Mouse (Mus musculus): ENCODE data around the gene Arhgap11a. TPM values are rescaled to one million over a fixed set of nuclear protein-coding genes. Genes with fewer than 3 reads are reported as not detected.

Gene Arhgap11a
- polyA plus RNA-seq (2014; fragmentation: Illumina TruSeq; extraction: RNeasy Lipid Tissue Mini Kit (QIAGEN cat#74804); ENCODE audit: low replicate concordance) = 37.9 TPM

DNA sequence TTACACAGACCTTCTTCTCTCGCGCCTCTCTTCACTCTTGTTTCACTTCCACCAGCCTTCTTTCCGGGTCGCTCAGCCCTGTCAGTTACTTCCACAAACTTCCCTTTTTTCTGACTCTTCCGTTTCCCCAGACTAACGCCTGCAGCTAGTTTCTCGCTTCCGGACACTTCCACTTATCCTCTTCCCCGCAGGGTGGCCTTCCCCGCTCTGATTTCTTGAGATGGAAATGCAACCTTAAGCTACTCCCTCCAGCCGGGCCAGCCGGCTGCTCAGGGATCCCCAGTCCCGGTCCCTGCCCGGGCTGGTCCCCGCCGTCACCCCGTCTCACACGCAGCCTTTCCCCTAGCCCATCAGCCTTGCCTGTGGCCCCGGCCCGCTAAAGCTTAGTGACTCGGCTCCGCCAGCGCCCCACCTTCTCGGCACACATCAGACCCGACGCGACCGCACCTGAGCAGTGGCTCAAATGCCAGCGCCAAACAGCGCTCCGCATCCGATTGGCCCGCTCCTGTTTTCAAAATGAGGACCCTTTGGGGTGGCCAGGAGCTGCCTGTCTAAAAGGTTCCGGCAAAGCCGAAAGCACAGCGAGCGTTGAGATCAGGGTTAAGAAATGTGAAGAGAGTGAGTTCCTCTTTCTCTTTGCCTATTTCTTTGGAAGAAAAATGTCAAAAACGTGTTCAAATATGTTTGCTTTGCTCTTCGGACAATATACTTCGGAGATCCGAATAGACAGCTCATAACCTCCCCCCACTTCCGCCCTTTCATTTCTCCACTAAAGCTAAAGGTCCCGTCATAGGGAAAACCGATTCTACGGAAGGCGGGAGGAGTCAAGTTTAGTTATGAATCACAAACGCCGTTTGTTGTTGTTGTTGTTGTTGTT is at the start of gene Arhgap11a:
Arhgap11a (minus strand) TSS at position 417 of the 877 bp plus-strand sequence.

DNA sequence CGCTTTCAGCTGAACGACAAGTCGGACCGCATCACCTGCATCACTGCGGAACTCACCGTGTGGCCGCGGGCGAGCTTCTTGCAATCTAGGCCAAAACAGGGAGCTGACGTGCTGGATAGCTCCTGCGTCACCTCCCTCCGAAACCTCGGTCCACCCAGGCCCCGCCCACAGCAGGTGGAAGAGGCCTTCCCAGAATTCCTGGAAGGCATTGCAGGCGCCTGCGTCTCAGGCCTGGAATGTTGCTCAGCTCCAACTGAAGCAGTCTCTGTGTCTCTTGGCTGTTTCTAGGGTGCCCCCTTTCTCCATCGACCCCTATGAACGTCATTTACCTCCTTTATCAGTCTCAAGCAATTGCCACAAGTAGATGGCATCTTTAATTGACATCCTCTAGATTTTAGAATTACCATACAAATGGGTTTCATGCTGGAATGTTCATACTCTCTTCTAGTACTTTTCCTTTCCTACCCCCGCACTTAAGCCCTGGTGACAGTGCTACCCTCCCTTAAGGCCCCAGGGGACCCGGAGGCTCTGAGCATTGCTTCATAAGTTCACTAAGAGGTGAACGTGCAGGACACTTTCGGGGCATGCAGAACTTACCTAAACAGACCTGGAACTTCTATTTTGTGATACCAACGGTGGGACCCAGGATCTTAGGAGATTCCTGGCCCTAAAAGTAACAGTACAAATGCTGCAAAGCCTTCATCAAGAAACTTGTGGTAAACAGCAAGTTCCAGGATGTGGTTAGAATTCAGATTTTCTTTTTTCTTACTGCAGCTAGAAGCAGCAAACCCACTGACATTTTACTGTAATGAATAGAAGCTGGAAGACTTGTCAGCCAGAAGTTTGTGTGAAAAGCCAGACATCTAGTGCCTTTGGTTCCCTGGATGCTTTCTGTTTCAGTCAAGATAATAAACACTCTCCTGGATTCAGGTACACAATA is 19.2 kb downstream of the Arhgap11a start, which contains the start of gene Scg5:
Scg5 (minus strand) TSS at position 179 of the 940 bp plus-strand sequence.

Other genes starting within 250 kb of the Arhgap11a start
- 62.1 TPM for gene Grem1, start 90.0 kb downstream of the Arhgap11a start, polyA plus RNA-seq (2014; fragmentation: Illumina TruSeq; extraction: RNeasy Lipid Tissue Mini Kit (QIAGEN cat#74804); ENCODE audit: low replicate concordance)
- 9.2 TPM for gene Scg5, start 19.5 kb downstream of the Arhgap11a start, polyA plus RNA-seq (2014; fragmentation: Illumina TruSeq; extraction: RNeasy Lipid Tissue Mini Kit (QIAGEN cat#74804); ENCODE audit: low replicate concordance)
- gene Gjd2, start 165.0 kb upstream of the Arhgap11a start, polyA plus RNA-seq (2014; fragmentation: Illumina TruSeq; extraction: RNeasy Lipid Tissue Mini Kit (QIAGEN cat#74804); ENCODE audit: low replicate concordance) = 0.26 TPM
- gene Actc1, start 204.9 kb upstream of the Arhgap11a start, polyA plus RNA-seq (2014; fragmentation: Illumina TruSeq; extraction: RNeasy Lipid Tissue Mini Kit (QIAGEN cat#74804); ENCODE audit: low replicate concordance) = not detected

Data from small intestine, adult 10 weeks (tissue).